Mouse (Mus musculus): ENCODE data around the gene Pfkfb4. TPM values are rescaled to one million over a fixed set of nuclear protein-coding genes. Genes with fewer than 3 reads are reported as not detected.

Gene Pfkfb4
- polyA plus RNA-seq, 1 experiment from 2014 or later: 16.8 TPM

DNA sequence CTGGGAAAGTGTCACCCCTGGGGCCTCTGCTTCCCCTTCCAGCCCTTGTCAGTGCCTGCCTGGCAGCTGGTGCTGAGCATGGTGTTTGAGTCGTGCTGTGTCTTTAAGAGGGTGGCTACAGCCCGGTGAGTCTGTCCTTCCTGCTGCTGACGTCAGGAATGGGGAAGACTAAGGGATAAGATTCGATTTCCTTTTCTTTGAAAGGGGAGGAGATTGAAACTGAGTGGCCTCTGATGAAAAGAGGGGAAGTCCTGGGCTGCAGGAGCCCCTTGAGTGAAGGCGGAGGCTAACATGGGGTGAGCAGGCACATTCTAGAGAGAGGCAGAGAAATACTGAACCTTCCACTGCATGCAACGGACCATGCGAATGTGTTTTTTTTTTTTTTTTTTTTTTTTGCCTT, 63.1 kb downstream of the Pfkfb4 start:
- peak overlapping the region; percentile 32 for H3K4me3 ChIP-seq
- peak overlapping the region; percentile 55 for H3K4me2 ChIP-seq
- H3K36me3 ChIP-seq (ENCODE audit: poor library complexity, severe bottlenecking): peaks cover 29% of the 10 kb centered on the region
- H3K27me3 ChIP-seq: no peaks in the 10 kb centered on the region
- peak; percentile 75 for ATAC-seq
- 6% methylated on average over 6 of the region's 7 CpGs for WGBS
- peak overlapping the region; percentile 20 for H3K27ac ChIP-seq
- peak overlapping the region; percentile 35 for H3K9ac ChIP-seq
- H3K4me1 ChIP-seq: peaks cover 25% of the 10 kb centered on the region
- H3K9me3 ChIP-seq (replicated peaks): no peaks in the 10 kb centered on the region

DNA sequence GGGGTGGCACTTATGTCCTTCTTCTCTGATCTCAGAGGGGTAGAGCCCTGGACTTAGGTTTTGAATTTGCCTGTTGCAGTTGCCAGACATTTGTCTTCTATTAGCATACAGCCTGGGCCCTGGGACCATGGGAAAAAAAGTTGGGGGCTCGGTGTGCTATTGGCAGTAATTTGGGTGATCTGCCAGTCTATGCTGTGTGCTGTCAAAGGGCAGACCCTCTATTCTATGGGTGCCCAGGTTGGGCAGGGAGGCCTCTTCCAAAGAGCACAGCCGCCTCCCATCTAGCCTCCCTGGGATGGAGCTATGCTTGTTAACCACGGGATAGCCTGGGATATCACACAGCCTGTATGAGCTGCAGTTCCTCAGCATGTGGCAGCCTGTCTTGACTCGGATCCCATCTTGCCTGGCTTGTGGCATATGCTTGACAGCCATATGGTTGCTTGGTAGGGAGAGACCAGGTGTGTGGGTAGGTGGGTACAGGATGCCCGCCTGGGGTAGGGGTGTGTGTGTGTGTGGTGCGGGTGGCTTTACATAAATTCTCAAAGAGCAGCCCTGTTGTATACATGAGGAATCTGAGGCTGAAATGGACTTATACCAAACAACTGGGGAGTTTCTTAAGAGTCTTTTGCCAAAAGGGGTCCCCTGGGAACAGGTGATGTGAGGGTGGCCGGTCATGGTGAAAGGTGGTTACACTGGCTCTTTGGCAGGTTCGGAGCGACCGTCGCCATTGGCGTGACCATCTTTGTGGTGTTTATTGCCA, 63.9 kb downstream of the Pfkfb4 start:
- peak overlapping the region; percentile 35 for H3K9ac ChIP-seq
- peak overlapping the region; percentile 55 for H3K4me2 ChIP-seq
- no peaks in the 10 kb centered on the region for H3K27me3 ChIP-seq
- no peaks in the 10 kb centered on the region for H3K9me3 ChIP-seq (replicated peaks)
- H3K36me3 ChIP-seq (ENCODE audit: poor library complexity, severe bottlenecking): peaks cover 36% of the 10 kb centered on the region
- H3K4me3 ChIP-seq: peak overlapping the region; percentile 32
- peaks cover 25% of the 10 kb centered on the region for H3K4me1 ChIP-seq
- 92% methylated on average over 12 of the region's 12 CpGs for WGBS
- H3K27ac ChIP-seq: peak overlapping the region; percentile 20; the same call in 1 of the 2 replicates
- ATAC-seq: no peak

DNA sequence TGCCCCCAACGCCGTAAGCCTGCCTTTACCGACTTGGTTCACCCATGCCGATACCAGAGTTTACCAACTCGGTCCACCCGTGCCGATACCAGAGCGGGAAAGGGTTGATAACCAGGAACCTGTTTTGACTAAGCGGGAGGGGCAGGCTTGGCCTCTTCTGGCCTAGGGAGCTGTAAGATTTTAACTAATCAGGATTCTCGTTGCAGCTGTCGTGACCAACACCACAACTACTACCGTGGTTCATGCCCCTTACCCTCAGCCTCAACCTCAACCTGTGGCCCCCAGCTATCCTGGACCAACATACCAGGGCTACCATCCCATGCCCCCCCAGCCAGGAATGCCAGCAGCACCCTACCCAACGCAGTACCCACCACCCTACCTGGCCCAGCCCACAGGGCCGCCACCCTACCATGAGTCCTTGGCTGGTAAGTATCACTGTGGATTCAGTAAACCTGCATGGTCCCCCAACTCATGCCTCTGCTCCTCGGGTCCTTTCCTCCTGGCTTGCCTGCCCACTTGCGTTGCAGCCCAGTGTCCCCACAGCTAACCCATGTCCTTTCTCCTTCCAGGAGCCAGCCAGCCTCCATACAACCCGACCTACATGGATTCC, 64.6 kb downstream of the Pfkfb4 start:
- Histone ChIP-seq H3K27me3 (no peaks in the 10 kb centered on the region), H3K9me3 (replicated peaks) (no peaks in the 10 kb centered on the region), H3K4me1 (peaks cover 25% of the 10 kb centered on the region), H3K4me2 (no peak overlapping the region), H3K4me3 (no peak overlapping the region), H3K9ac (no peak overlapping the region), H3K27ac (no peak overlapping the region), H3K36me3 (ENCODE audit: poor library complexity, severe bottlenecking) (peaks cover 43% of the 10 kb centered on the region)
- WGBS: 94% methylated on average over 17 of the region's 17 CpGs
- no peak for ATAC-seq

DNA sequence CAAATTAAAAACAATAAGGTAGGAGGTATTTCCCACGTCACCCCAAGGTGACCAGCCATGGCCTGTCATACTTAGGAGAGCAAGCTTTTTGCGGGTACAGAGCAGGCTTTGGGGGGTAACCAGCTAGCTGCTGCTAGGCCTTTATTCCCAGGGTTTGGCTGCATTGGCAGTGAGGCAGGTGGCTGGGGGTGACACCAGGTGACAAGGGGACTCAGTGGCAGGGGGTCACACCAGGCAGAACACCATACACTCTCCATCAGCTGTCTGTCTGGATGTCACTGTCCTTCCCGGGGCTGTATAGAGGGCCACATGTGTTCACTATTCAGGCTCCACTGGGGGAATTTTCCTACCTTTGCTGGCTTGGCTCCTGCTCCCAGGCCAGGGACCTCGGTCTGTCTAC, 65.3 kb downstream of the Pfkfb4 start:
- no peak overlapping the region for H3K9ac ChIP-seq
- no peaks in the 10 kb centered on the region for H3K9me3 ChIP-seq (replicated peaks)
- peaks cover 48% of the 10 kb centered on the region for H3K36me3 ChIP-seq (ENCODE audit: poor library complexity, severe bottlenecking)
- 82% methylated on average over 4 of the region's 4 CpGs for WGBS
- H3K4me3 ChIP-seq: no peak overlapping the region
- no peak for ATAC-seq
- peaks cover 25% of the 10 kb centered on the region for H3K4me1 ChIP-seq
- no peaks in the 10 kb centered on the region for H3K27me3 ChIP-seq
- no peak overlapping the region for H3K4me2 ChIP-seq
- no peak overlapping the region for H3K27ac ChIP-seq

DNA sequence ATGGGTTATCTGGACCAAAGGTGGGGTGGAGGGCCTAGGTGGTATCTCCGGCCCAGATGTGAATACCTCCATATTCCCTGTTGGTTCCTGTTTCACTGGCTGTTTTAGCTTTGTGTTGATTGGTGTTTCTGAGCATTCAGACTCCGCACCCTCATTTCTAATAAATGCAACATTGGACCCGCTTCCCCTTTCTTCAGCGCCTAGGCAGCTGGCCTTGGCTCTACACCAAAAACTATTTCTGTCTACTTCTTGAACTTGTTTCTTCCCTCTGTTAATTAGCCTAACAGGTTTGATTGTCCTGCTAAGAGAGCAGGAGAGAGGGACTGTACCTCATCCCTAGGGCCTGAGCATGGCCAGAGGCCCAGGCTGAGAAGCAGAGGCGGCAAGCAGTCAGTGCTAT, 66.0 kb downstream of the Pfkfb4 start:
- WGBS: 95% methylated on average over 5 of the region's 5 CpGs
- no peaks in the 10 kb centered on the region for H3K9me3 ChIP-seq (replicated peaks)
- no peak for ATAC-seq

DNA sequence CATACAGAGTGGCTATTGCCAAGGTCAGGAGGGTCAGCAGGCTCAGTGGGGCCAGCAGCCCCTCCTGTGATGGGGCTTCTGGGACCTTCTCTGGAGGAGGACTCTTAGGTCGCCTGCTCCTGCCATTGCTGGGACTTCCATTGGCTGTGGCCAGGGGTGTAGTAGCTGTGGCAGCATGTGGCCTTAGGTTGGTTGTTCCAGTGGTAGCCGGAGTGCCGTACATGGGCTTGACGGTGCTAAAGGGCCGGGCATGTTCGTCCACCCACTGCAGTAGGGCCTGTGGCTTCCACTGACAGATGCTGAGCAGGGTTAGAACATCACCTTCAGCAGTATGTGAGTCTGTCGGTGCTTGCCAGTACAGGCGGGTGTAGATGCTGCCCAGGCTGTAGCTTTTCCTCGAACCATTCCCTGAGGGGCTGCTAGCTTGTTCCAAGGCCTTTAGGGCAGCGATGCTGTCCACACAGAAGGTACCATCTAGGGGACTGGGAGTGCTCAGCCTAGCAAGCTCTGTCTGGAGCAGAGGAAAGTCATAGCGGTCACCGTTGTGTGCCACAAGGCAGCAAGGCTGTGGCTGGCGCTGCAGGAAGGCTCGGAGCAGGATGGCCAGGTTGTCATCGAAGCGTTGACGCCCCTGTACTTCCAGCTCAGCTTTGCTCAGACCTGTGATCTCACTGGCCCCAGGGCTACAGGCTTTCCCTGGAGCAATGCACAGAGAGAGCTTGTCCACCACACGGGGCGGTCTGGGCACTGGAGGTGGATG, 66.6 kb downstream of the Pfkfb4 start:
- Histone ChIP-seq H3K27ac (no peak overlapping the region), H3K36me3 (ENCODE audit: poor library complexity, severe bottlenecking) (peaks cover 59% of the 10 kb centered on the region), H3K4me1 (peaks cover 25% of the 10 kb centered on the region), H3K4me2 (no peak overlapping the region; the same call in 1 of the 2 replicates), H3K4me3 (no peak overlapping the region; the same call in 1 of the 2 replicates), H3K27me3 (no peaks in the 10 kb centered on the region), H3K9ac (0 out of 2 replicates have a peak overlapping the region, but pooled peaks have one; percentile 26), H3K9me3 (replicated peaks) (no peaks in the 10 kb centered on the region)
- WGBS: 93% methylated on average over 19 of the region's 19 CpGs
- ATAC-seq: no peak

More for the DNA sequence above, 66.0 kb downstream of the Pfkfb4 start:
- no peak overlapping the region for H3K9ac ChIP-seq
- no peak overlapping the region for H3K27ac ChIP-seq
- no peak overlapping the region for H3K4me3 ChIP-seq
- peaks cover 25% of the 10 kb centered on the region for H3K4me1 ChIP-seq
- peaks cover 53% of the 10 kb centered on the region for H3K36me3 ChIP-seq (ENCODE audit: poor library complexity, severe bottlenecking)
- H3K27me3 ChIP-seq: no peaks in the 10 kb centered on the region
- H3K4me2 ChIP-seq: no peak overlapping the region

DNA sequence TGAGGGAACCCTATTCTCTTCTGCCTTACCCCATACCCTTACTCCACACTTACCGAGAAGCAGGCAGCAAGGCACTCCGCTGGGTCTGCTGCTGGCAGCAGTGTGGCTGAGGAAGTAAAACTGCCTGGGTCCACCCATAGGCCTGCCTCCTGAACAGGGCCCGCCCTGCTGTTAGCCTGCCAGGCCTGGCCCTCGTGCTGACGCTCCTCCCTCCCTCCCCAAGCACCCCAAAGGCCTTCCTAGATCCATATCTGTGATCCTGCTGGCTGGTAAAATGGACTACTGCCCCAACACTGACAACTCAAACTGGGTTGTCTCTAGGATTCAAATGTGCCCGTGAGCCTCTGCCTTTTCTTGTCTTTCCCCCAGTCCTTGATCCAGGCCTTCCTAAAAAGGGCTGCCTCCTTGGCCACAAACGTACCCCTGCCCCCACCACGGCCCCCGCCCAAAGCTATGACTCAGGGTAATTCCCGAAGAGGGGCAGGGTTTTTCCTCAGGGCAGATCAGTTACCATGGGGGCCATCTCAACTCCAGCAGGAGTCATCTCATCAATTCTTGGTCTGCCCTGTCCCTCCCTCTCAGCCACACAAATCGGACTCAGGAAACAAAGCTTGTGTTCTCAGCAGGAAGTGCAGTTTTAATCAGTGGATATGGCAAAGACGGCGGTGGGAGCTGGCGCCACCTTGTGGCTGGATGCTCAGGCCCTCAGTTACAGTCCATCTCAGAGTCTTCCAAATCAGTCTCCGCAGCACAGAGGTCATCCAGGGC, 67.7 kb downstream of the Pfkfb4 start, which contains the start of gene Trex1:
TSS of gene Trex1 (minus strand) at position 599 of the 768 bp plus-strand sequence.
- WGBS: 27% methylated on average over 15 of the region's 15 CpGs
- H3K9ac ChIP-seq: peak within 1 kb of the TSS; percentile 62
- peaks cover 70% of the 10 kb centered on the region for H3K36me3 ChIP-seq (ENCODE audit: poor library complexity, severe bottlenecking)
- peaks cover 25% of the 10 kb centered on the region for H3K4me1 ChIP-seq
- H3K27me3 ChIP-seq: no peaks in the 10 kb centered on the region
- H3K9me3 ChIP-seq (replicated peaks): no peaks in the 10 kb centered on the region
- H3K4me3 ChIP-seq: peak within 1 kb of the TSS; percentile 30
- peak within 1 kb of the TSS; percentile 76 for H3K27ac ChIP-seq
- H3K4me2 ChIP-seq: peak within 1 kb of the TSS; percentile 57
- ATAC-seq: peak; percentile 75

DNA sequence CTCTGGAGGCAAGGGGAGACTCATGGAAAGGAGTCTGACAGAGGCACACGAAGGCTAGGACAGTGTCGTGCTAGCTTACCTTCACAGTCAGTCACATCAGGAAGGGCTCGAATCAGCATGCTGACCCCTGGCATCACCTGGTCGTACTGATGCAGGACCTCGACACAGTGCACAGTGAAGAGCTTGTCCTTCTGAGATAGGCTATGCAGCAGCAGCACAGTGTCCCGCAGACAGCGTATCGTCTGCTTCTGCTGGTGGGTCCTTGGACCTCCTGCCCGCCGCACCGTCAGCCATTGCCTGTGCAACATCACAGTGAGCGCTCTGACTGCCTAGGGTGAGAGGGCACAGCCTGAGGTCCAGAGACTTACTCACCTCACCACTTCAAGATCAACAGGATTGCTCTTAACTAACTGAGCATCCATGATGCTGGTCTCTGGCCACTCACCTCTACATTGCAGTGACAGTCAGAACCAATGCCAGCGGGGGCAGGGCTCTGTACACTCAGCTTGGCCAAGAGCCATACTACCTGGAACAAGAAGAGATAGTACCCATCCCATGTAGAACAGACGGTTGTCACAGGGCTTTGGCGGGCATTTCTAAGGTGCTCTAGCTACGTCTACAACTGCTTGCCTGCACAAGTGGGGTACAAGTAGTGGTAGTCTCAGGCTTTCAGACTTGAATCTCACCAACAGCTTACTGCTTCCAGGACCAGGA, 68.8 kb downstream of the Pfkfb4 start:
- H3K9me3 ChIP-seq (replicated peaks): no peaks in the 10 kb centered on the region
- 0 out of 2 replicates have a peak overlapping the region, but pooled peaks have one; percentile 76 for H3K27ac ChIP-seq
- peaks cover 15% of the 10 kb centered on the region for H3K4me1 ChIP-seq
- H3K4me2 ChIP-seq: no peak overlapping the region
- no peaks in the 10 kb centered on the region for H3K27me3 ChIP-seq
- no peak overlapping the region for H3K9ac ChIP-seq
- no peak overlapping the region for H3K4me3 ChIP-seq
- H3K36me3 ChIP-seq (ENCODE audit: poor library complexity, severe bottlenecking): peaks cover 81% of the 10 kb centered on the region
- WGBS: 92% methylated on average over 16 of the region's 16 CpGs
- ATAC-seq: 0 out of 2 replicates have a peak, but pooled peaks have one; percentile 14

DNA sequence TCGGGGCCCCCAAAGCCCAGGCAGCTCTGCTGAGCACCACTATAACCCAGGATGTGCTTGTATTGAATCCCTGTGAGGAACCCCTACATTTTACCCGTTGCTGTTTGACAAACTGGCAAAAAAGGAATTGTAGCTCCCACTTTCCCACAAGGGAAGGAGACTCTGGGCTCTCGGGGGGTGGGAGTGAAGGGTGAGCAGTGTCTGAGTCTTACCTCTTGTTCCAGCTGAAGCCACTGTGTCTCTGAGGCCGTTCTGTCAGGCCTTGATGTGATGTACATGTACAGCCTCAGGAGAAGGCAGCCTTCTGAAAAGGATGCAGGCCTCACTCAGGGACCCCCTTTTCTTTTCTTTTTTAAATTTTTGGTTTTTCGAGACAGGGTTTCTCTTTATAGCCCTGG, 69.3 kb downstream of the Pfkfb4 start:
- WGBS: 93% methylated on average over 5 of the region's 5 CpGs
- H3K36me3 ChIP-seq (ENCODE audit: poor library complexity, severe bottlenecking): peaks cover 86% of the 10 kb centered on the region
- no peak overlapping the region for H3K9ac ChIP-seq

DNA sequence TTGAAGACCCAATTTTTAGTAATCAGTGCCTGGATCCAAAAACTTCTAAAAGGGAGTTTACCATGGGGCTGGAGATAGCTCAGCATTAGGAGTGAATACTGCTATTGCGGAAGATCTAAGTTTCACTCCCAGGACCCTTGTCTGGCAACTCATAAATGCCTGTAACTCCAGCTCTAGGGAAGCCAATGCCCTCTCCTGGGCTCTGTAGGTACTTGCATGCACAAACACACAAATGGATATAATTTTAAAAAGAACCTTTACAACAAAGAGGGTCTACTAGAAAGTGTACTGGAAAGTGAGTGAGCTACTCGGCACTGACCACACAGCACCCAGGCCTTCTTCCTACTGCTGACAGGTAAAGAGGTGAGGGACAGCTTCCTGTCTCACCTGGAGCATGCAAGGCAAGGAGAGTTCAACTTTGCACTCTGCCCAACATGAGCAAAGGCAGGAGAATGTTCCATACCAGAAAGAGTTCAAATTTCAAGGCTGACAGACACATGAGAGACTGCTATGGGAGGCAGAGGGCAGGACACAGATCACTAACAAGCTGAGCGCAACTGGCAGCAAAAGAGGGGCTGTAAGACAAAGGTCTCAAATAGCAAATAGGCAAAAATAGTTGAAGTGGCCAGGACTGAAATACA, 76.6 kb downstream of the Pfkfb4 start:
- Histone ChIP-seq H3K27me3 (no peaks in the 10 kb centered on the region), H3K27ac (no peak overlapping the region)

More for the DNA sequence above, 69.3 kb downstream of the Pfkfb4 start:
- Histone ChIP-seq H3K27me3 (no peaks in the 10 kb centered on the region), H3K27ac (no peak overlapping the region), H3K4me1 (peaks cover 11% of the 10 kb centered on the region), H3K4me2 (no peak overlapping the region), H3K4me3 (no peak overlapping the region), H3K9me3 (replicated peaks) (no peaks in the 10 kb centered on the region)
- no peak for ATAC-seq

More for the DNA sequence above, 76.6 kb downstream of the Pfkfb4 start:
- Histone ChIP-seq H3K9ac (no peak overlapping the region), H3K4me3 (no peak overlapping the region), H3K36me3 (ENCODE audit: poor library complexity, severe bottlenecking) (peaks cover 85% of the 10 kb centered on the region), H3K4me1 (peaks cover 15% of the 10 kb centered on the region), H3K9me3 (replicated peaks) (no peaks in the 10 kb centered on the region), H3K4me2 (no peak overlapping the region)
- 95% methylated on average over 3 of the region's 3 CpGs for WGBS
- no peak for ATAC-seq

Data from forebrain, embryonic 13.5 days (tissue).